Mouse (Mus musculus): ENCODE data around the gene Cngb1.

Gene Cngb1

DNA sequence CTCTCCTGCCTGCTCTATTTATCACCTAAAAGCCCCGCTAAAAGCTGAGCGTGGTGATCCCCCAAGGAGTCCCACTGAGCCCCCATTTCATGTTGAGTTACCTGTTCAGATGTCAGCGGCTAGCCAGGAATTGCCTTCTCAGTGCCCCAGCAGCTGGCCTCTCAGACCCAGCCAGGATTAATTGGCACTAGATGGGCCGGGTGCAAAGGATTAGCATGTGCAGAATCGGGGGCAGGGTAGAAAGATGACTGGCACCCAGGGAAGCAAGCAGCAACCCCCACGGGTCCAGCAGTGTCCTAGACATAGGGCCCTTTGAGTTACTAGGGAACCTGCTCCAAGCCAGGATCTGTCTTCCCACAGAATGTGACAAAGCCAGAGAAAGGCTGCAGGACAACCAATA lies at the start of gene Cngb1:
Gene Cngb1, minus strand, starts transcription at position 155 of the 400 bp plus-strand sequence.
- no peak for DNase-seq (ENCODE audit: low read depth)

DNA sequence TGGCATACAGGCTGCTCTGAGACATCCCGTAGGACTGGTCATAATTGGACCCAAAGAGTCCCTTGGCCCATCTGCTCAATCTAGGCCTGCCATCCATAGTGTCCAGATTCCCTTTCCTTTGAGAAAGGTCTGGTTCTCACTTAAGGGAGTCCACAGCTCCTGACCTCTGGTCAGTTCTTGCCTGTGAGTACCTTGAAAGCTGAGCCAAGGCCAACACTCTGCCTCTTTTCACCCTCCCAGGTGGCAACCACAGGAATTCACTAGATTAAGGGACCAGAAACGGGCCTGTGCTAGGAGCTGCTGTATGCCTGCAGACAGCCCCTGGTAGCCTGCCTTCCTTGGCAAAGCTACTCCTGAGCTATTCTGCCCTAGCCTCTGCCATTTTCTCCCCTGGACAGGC lies 48.2 kb upstream of the Cngb1 start:
- DNase-seq (ENCODE audit: low read depth) = no peak

DNA sequence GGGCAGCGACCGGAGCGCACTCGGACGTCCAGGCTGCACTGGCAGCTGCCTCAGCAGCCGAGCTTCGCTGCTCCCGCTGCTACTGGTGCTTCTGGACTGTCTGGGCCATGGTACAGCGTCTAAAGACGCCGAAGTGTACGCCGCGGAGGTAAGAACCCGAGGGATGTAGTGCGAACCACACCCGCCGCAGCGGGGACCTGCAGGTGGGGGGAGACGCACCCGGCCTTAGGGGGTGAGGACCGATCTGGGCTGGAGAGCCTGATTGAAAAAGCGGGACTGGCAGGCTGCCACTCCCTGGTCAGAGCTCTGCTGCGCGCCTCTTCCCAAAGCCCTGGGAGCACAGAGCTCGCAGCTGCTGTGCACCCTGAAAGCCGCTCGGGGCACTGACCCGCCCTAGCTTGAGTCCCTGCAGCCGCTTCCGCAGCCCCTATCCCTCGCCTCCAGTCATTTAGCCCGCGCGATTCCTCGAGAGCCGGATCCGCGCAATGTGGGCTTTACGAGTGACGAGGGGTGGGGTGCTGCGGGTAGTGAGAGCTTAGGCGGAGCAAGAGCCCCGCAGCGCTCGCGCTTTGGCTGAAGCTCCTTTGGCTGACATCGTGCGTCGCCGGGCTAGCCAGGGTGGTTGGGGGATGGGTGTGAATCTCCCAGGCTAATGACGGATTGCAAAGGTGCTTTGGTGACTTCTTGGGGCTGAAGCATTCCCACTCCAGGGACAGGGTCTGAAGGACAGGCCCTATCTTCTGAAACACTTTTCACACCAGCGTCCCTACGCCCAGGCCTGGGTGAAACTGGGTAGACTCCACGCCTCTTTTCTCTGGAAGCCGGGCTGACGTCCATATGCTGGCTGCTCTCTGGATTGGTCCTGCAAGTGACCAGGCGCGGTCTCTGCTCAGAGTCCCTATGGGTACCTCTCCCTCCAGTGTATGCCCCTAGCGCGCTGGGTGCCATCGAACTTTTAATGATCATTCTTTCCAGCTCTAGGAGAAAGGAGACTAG lies 46.8 kb upstream of the Cngb1 start:
- DNase-seq (ENCODE audit: low read depth) = no peak

DNA sequence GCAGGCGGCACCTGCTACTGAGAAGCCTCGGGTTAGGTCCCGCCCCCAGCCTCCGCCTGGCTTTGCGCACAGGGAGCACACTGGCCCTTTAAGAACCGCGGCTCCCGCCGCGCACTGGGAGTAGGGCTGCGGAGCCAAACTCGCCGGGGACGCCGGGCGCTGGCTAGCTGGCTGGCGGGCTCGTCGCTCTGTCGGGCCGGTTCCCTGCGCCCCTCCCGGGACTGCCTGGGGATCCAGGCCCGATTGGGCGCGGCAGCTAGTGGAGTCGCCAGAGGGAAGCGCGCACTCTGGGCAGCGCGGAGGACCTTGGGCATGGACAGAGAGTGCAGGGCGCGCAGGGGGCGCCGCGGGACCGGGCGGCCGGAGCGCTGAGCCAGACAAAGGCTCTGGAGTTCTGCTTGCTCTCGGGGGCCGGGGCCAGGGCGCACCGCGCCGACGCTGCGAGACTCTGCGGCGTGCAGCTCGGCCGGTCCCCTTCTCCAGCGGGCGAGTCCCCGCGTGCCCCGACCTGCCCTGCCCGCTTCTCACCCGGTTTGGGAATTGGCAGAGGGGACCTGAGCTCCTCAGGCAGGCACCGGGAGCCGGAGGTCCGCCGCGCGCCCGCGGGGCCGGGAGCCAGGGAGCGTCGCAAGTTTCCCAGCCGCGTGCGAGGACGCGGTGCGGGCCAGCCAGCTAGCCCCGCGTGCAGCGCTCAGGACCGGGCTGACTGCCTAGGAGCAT lies 45.9 kb upstream of the Cngb1 start, which contains the start of gene Mmp15:
Gene Mmp15, plus strand, starts transcription at position 118 of the 720 bp plus-strand sequence.
- DNase-seq (ENCODE audit: low read depth) = no peak

DNA sequence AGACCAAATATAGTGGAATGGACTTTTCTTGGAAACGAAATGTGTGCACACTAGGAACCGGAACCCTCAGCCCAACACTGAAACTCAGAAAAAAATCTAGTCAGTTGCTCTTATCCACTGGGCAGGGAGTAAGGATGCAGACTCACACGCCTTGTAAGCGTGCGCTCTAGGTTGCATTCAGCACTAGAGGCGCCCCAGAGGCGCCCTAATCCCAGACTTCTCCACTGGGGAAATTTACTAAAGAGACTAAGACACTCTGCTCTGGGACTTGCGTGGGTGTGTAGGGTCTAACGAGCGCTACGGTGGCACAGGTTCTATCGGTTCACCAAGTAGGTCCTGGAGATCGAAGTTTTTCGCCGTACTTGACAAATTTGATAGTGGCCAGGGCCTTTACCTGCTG lies 45.1 kb upstream of the Cngb1 start:
- no peak for DNase-seq (ENCODE audit: low read depth)

DNA sequence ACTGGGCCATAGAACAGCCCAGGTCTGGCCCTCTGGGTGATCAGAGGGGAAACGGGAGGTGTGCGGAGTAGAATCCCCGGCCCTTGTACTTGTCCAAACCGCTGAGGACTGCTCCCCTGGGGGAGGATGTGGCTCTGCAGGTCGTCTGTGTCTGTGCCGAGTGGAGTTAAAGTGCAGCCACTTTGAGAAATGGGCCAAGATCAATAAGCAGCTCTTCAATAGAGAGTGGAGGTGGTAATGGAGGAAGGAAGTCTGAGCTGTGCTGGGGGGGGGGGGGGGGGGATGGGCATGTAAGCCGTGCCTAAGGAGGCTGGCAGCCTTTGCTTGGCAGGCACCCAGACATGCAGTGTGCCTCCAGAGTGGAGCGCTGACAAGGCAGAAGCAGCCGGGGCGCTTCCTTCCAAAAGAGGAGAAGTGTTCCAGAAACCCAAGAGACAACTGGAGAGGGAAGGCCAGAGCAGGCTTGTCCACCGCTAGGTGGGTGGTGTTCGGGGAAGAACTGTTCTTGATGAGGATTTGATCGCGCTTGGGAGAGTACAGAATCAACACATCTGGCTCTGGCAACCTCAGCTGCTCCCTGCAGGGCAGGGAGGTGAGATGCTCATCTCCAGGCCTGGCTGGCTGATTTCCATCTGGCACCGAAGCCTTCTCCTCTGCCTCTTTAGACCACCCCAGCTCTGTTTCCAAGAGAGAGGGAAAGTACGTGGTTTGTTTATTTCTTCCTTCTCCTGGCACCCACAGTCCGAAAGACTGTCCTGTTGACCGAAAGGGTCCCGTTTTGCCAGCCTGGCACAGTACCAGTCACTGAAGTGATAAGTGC lies 42.6 kb upstream of the Cngb1 start:
- no peak for DNase-seq (ENCODE audit: low read depth)

DNA sequence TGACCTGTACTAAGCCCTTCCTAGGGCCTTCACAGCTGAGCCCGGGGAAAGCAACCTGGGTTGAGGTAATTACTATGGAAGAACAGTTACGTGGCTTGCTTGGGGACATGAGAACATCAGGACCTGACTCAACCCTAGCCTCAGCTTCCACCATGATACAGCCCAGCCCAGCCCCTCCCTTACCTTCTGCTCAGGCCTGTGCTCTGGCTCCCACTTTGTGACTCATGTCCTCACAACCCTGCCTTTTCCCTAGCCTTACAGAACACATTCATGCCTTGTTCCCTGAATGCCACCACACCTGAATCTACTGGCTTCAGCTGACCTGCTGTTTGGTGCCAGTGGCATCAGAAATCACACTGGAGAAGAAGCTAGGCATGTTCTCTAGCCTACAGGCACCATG lies 42.0 kb upstream of the Cngb1 start:
- no peak for DNase-seq (ENCODE audit: low read depth)

DNA sequence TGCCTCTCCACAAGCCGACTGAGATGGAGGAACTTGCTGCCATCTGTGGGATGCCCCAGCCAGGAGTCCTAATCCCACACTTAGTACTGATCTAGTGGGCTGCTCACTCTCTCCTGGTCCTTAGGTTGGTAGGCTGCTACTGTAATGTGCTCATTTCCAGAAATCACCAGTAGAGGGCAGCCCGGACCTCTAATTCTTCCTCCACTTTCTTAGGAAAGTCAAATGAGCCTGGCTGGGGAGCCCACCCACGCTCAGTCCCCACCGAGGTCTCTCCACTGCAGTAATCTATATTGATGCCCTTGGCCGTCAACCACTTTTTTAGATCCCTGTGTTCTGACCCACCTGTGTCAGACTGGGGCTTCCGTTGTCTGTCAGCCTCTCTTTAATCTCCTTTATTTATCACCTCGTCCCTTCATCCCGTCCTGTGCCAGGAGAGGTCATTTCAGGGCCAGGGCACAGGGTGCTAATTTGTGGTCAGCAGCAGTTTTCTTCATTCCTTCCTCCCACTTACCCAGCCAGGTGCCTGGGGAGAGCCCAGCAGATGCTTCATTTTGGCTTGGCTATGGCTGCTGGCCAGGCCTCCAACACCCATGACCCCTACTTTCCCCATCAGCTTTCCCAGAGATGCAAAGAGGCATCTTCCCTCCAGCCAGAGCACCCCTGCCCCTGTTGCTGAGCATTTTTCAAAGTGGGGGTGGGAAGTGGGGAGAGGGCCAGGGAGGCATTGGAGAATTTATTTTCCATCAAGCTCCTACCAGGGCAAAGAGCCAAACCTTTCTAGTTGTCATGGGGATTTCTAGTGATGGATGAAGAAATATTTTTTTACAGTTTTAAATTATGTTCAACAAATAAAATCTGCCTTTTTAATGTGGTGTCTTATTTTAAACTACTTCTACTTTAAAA lies 40.5 kb upstream of the Cngb1 start:
- no peak for DNase-seq (ENCODE audit: low read depth)

DNA sequence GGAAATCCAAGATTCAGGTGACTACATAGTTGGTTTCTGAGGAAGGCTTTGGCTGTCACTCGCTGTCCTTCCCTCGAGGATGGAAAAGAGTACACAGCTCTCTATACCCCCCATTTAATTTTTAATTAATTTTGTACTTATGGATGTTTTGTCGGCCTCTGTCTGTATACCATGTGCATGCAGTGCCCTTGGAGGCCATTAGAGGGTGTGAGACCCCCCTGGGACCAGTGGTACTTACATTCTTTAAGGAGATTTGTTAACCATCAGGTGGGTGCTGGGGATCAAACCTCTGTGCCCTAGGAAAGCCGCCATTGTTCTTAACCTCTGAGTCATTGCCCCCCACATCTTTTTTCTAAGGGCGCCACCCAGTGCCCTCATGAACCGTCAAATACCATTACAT lies 38.3 kb upstream of the Cngb1 start:
- no peak for DNase-seq (ENCODE audit: low read depth)

DNA sequence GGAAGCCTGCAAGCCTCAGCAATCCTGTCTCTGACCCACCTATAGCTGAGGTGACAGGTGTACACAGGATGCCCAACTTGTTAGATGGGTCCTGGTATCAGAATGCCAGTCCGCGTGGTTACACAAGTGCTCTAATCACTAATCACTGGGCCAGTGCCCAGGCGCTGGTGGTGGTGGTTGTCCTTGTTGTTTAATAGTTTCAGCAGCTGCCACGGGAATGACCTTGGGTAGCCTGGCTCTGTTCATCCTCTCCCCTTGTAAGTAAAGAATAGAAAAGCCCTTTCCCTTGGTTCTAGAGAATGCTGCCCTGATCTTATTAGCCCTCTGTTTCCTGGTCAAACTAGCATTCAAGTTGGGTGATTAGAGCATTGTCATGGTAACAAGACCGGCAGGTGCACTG lies 35.3 kb upstream of the Cngb1 start:
- no peak for DNase-seq (ENCODE audit: low read depth)

DNA sequence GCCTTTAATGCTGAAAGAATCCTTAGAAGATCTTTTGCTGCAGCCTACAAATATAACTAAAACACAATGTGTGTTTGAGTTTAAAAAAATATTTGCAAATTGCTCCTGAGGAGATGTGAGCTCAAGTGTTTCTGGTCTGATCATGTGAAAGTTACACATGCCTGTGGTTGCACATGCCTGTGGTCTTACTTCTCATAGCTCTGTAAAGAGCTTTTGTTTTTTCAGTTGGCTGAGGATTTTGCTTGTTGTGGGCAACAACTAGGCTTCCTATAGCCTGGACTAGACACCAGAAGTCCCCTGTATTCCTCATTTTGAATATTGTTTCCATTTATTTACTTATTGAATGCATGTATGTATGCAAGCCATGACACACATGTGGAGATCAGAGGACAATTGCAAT lies 30.0 kb upstream of the Cngb1 start:
- DNase-seq (ENCODE audit: low read depth) = peak; percentile 40

DNA sequence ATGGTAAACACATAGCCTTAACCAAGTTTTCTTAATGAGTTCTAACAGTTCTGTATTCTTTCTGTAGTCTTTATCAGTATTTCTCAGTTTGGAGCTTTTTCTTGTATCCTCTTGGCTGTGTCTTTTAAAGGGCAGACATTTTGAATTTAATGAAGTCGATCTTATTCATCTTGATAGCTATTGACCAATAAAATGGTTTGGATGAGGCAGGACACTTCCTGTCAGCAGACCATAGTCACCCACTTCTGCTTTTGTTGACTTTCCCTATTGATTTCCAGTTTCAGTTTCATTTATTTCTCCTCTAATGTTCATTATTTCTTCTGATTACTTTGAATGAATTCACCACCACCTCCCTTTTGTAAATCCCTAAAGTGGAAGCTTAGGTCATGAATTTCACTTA lies 29.3 kb upstream of the Cngb1 start:
- DNase-seq (ENCODE audit: low read depth) = no peak

DNA sequence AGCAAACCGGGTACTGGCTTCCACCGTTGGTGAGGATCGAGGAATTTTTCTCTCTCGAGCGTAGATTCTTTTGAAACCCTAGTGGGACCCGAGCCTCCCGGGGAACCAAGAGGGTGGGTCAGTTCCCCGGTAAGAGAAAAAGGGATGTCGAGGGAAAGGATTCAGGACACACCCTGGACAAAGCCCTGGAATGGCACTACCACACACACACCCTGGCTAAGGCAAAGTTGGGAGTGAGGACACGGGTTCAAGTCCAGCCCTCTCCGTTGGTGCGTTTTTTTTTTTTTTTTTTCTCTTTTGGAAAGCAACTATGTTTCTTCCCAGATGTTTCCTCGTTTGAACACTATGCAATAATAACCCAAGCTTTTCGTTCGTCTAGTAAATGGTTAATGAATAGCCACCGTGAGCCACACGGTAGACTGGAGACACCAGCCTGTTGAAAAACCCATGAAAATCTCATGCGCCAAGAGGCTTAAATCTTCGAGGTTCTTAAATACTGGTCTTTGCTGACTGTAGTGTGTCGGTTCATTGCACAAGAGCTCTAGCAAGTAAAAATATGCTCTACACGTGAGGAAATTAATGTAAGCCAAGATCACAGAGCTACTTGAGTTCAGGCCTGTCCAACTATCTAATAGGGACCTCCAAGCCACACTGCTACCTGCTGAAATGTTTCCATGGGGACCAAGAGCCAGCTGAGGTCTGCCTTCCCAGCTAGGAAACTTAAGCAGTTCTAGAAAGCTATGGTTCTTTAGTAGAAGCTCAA lies 26.2 kb upstream of the Cngb1 start:
- DNase-seq (ENCODE audit: low read depth) = no peak

DNA sequence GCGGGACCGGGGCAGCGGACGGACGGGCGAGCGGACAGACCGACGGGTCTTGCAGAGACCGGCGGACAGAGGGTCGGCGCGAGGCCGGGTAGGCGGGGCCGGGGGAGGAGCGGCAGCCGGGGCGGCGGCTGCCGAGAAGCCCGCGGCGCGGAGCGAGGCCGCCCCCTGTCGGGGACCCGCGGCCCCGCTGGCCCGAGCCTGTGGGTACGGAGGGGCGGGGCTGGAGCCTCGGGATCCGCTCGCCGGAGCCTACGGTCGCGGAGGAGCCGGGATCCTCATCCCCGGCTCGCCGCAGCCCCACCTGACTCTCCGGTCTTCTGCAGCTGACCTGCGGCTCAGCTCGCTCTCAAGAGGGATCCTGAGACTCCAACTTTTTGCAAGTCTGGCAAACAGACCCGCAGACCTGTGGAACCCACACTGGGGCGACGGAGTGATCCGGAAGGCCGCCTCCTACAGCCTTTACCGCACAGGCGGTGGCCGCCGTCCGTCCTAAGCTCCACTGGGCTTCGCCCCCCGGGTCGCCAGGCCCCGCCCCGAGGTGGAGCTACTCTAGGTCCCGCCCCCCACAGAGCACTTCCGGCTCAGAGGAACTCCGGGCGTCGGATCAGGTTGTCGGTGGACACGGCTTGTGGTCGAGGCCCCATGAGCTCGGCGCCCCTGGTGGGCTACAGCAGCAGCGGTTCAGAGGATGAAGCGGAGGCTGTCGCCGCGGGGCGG lies 25.5 kb upstream of the Cngb1 start, which contains the start of the genes Zfp319 and Usb1:
Gene Zfp319, minus strand, starts transcription at position 231 of the 717 bp plus-strand sequence.
Gene Usb1, plus strand, starts transcription at position 565 of the 717 bp plus-strand sequence.
- peak; percentile 78 for DNase-seq (ENCODE audit: low read depth)

DNA sequence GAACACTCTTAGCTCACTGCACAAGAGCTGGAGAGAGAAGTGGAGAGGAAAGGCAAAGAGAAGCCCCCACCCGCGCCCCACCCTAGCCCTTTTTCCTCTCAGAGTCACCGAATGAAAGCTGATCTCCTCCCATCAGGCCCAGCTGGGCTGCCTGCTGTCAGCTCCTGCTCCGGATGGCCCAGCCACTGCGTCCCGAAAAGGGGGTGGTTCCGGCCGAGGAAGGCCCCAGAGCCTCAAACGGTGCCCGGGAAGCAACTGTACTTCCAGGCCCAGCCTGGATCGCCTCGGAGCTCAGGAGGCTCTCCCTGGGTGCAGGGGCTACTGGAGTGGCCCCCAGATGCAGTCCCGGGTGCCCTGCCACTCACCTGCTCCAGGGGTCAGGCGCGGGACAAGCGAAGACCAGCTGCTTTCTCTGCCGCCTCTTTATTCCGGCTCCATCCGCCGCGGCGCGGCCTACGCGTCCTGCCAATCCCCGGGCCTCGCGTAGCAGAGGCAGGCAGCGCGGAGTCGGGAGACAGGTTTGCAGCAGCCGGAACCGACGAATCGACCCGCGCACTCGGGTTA lies 24.9 kb upstream of the Cngb1 start:
- DNase-seq (ENCODE audit: low read depth) = no peak

DNA sequence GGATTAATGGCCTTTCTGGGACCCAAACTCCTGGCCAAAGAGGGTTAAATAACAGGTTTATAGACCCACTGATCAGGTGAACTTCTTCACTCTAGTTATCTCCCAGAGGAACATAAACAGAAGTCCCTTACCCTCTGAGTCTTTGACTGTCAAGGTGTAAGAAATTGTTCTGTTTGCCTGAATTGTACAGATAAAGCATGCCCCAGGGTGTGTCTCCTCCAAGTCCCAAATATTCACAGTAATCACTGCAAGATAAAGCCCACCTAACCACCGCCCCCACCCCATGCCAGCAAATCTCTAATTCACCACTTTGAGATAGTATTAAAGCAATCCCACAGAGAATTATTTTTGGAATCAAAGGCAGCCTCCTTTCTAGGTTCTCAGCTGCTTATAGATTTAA lies 24.0 kb upstream of the Cngb1 start:
- no peak for DNase-seq (ENCODE audit: low read depth)

DNA sequence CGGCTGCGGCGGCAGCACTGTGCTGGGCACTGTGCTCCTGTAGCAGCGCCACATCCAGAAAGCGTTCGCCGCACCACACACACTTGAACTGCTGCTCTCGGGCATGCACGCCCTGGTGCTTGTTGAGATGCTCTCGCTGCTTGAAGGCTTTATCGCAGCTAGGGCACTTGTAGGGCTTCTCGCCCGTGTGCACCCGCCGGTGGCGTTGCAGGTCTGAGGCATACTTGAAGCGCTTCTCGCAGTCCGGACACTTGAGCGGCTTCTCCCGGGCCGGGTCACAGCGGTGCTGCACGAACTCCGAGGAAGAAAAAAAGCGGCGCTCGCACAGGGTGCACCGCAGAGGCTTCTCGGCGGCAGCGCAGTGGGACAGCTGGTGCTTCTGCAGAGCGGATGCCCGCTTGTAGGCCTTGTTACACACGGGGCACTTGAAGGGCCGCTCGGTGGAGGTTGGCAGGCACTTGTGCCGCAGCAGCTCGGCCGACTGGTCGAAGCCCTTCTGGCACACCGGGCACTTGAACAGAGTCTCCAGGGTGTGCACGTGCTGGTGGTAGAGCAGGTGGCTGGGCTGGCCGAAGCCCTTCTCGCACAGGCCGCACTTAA lies 21.6 kb upstream of the Cngb1 start:
- no peak for DNase-seq (ENCODE audit: low read depth)

DNA sequence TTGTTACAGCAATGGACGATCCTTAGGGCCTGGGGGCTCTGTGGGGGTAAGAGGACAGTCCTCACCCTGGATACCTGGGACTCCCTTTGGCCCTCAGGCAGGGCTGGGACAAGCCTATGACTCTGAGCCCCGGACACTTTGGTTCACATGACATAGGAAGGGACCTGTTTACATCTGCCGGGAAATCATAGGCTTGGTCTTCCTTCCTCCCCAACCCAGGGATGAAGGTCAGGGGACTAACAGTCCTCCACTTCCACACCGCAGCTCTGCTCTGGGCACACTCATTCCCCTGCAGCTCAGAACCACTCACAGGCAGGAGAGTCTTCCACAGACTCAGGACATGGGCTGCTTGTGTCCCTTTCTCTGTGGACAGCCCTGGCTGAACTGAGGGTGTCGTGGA lies 20.4 kb upstream of the Cngb1 start:
- DNase-seq (ENCODE audit: low read depth) = no peak

DNA sequence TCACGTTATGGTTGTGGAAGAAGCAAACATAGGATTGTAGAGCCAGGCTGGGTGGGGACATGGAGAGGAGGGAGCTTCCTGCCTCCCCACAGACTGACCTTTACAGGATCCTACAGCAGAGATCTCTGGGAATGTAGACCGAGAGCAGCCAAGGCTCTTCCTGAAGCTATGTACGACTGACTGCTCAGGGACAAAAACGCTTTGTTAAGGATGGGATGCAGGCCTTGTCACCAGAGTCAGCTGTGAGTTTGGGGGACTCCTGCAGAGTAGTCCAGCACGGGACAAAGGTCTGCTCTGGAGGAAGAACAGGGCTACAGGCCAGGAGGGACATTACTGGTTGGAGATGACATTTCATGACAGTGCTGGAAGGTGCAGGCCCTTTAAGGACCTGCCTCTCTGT lies 18.3 kb upstream of the Cngb1 start:
- DNase-seq (ENCODE audit: low read depth) = no peak

Measured in fibroblast of lung, adult 2 months (primary cell).